Mouse (Mus musculus): ENCODE data around the gene Ddx49. TPM values are rescaled to one million over a fixed set of nuclear protein-coding genes. Genes with fewer than 3 reads are reported as not detected.
A peak's percentile ranks its signal among the peaks of the same experiment; 100 is the strongest.

Gene Ddx49
- polyA plus RNA-seq, 1 experiment from 2014 or later, result 49.7 TPM

DNA sequence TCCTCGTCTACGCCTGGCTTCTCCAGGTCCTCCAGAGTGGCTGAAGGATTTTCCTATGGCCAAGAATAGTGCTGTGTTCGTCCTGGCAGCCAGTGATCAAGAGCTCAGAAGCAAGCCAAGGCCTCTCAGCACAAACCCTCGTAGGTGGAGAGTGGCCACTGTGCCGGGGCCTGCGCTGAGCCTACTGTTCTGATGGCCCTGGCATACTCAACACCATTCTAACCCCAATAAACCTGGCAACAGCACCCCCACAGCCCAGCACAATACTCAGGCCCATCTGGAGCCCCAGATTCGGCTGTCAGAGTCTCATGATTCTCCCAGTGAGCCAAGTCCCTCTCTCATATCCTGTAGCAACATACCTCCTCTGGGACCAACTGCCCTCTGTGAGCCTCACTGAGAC, 38.4 kb upstream of the Ddx49 start:
- 93% methylated on average over 7 of the region's 7 CpGs for WGBS
- Histone ChIP-seq H3K36me3 (ENCODE audit: control insufficient read depth, insufficient read depth, low read length) (peaks cover 53% of the 10 kb centered on the region), H3K4me1 (ENCODE audit: control insufficient read depth, insufficient read depth, low read length) (no peaks in the 10 kb centered on the region), H3K4me3 (ENCODE audit: low read depth, low read length) (no peak overlapping the region), H3K9me3 (ENCODE audit: control insufficient read depth, low read length) (no peaks in the 10 kb centered on the region), H3K9ac (ENCODE audit: low read length) (no peak overlapping the region), H3K4me2 (no peak overlapping the region), H3K27me3 (ENCODE audit: control insufficient read depth, insufficient read depth, low read length) (no peaks in the 10 kb centered on the region), H3K27ac (ENCODE audit: low read depth, low read length) (no peak overlapping the region)
- ATAC-seq (ENCODE audit: low FRiP score) (no peak), DNase-seq (ENCODE audit: low spot score, missing footprints) (no peak)

- Histone ChIP-seq H3K27me3 (ENCODE audit: control insufficient read depth, insufficient read depth, low read length) (no peaks in the 10 kb centered on the region), H3K4me3 (ENCODE audit: low read depth, low read length) (no peak overlapping the region), H3K9me3 (ENCODE audit: control insufficient read depth, low read length) (no peaks in the 10 kb centered on the region), H3K27ac (ENCODE audit: low read depth, low read length) (no peak overlapping the region), H3K36me3 (ENCODE audit: control insufficient read depth, insufficient read depth, low read length) (peaks cover 68% of the 10 kb centered on the region), H3K9ac (ENCODE audit: low read length) (no peak overlapping the region), H3K4me2 (no peak overlapping the region), H3K4me1 (ENCODE audit: control insufficient read depth, insufficient read depth, low read length) (no peaks in the 10 kb centered on the region)
- DNase-seq (ENCODE audit: low spot score, missing footprints) (no peak), ATAC-seq (ENCODE audit: low FRiP score) (no peak)
- 93% methylated on average over 7 of the region's 7 CpGs for WGBS
Observed at GRCm38 (mm10) chr8:70338931-70339330, 36.6 kb upstream of the Ddx49 start.

DNA sequence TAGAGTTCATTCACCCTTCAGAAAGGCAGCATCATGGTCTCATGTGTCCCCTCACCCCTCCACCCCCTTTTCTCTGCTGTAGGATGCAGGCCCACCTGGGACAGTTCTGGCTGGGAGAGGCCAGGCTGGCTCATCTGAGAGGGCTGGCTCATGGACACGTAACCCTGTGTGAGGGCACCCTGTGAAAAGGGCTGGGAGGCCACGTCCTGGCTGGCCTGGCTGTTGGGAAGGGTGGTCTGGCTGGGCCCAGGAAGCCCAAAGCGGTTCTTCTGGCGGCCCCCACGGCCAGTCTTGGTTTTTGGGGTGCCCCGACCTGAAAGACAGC, 30.6 kb upstream of the Ddx49 start:
- 94% methylated on average over 6 of the region's 6 CpGs for WGBS
- H3K4me2 ChIP-seq, result no peak overlapping the region
- H3K4me1 ChIP-seq (ENCODE audit: control insufficient read depth, insufficient read depth, low read length), result peaks cover 27% of the 10 kb centered on the region
- DNase-seq (ENCODE audit: low spot score, missing footprints), result no peak
- H3K9me3 ChIP-seq (ENCODE audit: control insufficient read depth, low read length), result no peaks in the 10 kb centered on the region
- no peak overlapping the region for H3K9ac ChIP-seq (ENCODE audit: low read length)
- peaks cover 53% of the 10 kb centered on the region for H3K36me3 ChIP-seq (ENCODE audit: control insufficient read depth, insufficient read depth, low read length)
- no peak overlapping the region for H3K27ac ChIP-seq (ENCODE audit: low read depth, low read length)
- no peak overlapping the region for H3K4me3 ChIP-seq (ENCODE audit: low read depth, low read length)
- peaks cover 8% of the 10 kb centered on the region for H3K27me3 ChIP-seq (ENCODE audit: control insufficient read depth, insufficient read depth, low read length)
- no peak for ATAC-seq (ENCODE audit: low FRiP score)

DNA sequence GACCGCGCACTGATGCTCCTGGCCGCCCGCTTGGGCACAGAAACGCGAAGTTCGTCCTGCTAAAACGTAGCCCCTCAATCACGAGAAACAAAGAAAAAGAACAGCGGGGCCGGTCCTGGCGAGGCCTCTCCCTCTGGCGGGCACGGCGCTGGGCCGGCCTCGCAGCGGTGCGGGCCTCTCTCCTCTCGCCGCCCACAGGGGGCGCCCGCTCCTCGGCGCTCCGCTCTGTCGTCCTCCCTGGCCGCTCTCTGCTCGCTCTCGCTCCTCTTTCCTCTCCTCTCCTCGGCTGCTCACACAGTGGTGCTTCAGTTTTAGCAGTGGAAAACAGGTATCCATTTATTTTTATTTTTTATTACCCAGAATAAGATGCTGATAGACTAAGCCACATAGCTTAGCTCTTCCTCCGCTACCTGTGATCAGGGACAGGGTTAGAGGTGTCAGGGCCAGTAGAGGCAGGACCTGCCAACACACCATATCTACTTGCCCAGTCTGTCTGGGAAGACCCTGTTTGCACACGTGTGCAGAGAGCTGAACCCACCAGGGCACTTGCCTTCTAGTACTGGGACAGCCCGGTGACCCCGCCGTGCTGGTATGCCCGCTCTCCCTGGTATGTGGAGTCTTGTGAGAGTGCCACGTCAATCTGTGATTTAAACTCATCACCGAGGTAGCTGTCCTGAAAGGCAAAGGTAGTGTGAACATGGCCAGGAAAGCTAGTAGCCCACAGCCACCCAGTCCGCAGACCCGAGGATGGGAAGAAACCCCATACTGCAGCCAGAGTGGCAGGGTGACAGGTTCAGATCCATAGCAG, 30.0 kb upstream of the Ddx49 start:
- no peak overlapping the region for H3K4me3 ChIP-seq (ENCODE audit: low read depth, low read length)
- peaks cover 27% of the 10 kb centered on the region for H3K4me1 ChIP-seq (ENCODE audit: control insufficient read depth, insufficient read depth, low read length)
- H3K27me3 ChIP-seq (ENCODE audit: control insufficient read depth, insufficient read depth, low read length), result peaks cover 8% of the 10 kb centered on the region
- peak; percentile 76 for ATAC-seq (ENCODE audit: low FRiP score)
- 27% methylated on average over 38 of the region's 41 CpGs for WGBS
- peak overlapping the region; percentile 42; the same call in 1 of the 2 replicates for H3K9ac ChIP-seq (ENCODE audit: low read length)
- peaks cover 51% of the 10 kb centered on the region for H3K36me3 ChIP-seq (ENCODE audit: control insufficient read depth, insufficient read depth, low read length)
- H3K9me3 ChIP-seq (ENCODE audit: control insufficient read depth, low read length), result no peaks in the 10 kb centered on the region
- no peak overlapping the region for H3K27ac ChIP-seq (ENCODE audit: low read depth, low read length)
- no peak overlapping the region for H3K4me2 ChIP-seq
- peak; percentile 98 for DNase-seq (ENCODE audit: low spot score, missing footprints)

- Histone ChIP-seq H3K27me3 (ENCODE audit: control insufficient read depth, insufficient read depth, low read length) (peaks cover 8% of the 10 kb centered on the region), H3K4me1 (ENCODE audit: control insufficient read depth, insufficient read depth, low read length) (peaks cover 27% of the 10 kb centered on the region), H3K27ac (ENCODE audit: low read depth, low read length) (no peak overlapping the region), H3K4me2 (no peak overlapping the region), H3K36me3 (ENCODE audit: control insufficient read depth, insufficient read depth, low read length) (peaks cover 45% of the 10 kb centered on the region), H3K4me3 (ENCODE audit: low read depth, low read length) (no peak overlapping the region), H3K9ac (ENCODE audit: low read length) (0 out of 2 replicates have a peak overlapping the region, but pooled peaks have one; percentile 27), H3K9me3 (ENCODE audit: control insufficient read depth, low read length) (no peaks in the 10 kb centered on the region)
- 65% methylated on average over 19 of the region's 19 CpGs for WGBS
- ATAC-seq (ENCODE audit: low FRiP score) (no peak), DNase-seq (ENCODE audit: low spot score, missing footprints) (no peak)
Observed at GRCm38 (mm10) chr8:70331526-70331925, 29.2 kb upstream of the Ddx49 start.

DNA sequence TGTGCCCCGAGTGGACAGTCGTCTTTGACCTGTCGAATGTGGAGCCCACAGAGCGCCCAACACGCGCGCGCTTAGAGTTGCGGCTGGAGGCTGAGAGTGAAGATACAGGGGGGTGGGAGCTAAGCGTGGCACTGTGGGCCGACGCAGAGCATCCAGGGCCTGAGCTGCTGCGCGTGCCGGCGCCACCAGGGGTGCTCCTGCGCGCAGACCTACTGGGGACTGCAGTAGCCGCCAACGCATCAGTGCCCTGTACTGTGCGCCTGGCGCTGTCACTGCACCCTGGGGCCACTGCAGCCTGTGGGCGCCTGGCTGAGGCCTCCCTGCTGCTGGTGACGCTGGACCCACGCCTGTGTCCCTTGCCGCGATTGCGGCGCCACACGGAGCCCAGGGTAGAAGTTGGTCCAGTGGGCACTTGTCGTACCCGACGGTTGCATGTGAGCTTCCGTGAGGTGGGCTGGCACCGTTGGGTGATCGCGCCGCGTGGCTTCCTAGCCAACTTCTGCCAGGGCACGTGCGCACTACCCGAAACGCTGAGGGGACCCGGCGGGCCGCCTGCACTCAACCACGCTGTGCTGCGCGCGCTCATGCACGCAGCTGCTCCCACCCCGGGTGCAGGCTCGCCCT, 28.6 kb upstream of the Ddx49 start:
- peaks cover 27% of the 10 kb centered on the region for H3K4me1 ChIP-seq (ENCODE audit: control insufficient read depth, insufficient read depth, low read length)
- H3K9ac ChIP-seq (ENCODE audit: low read length), result no peak overlapping the region
- peak overlapping the region; percentile 32 for H3K4me2 ChIP-seq
- WGBS, result 23% methylated on average over 53 of the region's 53 CpGs
- H3K27ac ChIP-seq (ENCODE audit: low read depth, low read length), result no peak overlapping the region
- H3K4me3 ChIP-seq (ENCODE audit: low read depth, low read length), result no peak overlapping the region
- H3K27me3 ChIP-seq (ENCODE audit: control insufficient read depth, insufficient read depth, low read length), result peaks cover 8% of the 10 kb centered on the region
- DNase-seq (ENCODE audit: low spot score, missing footprints) (peak; percentile 98), ATAC-seq (ENCODE audit: low FRiP score) (peak; percentile 84)
- peaks cover 42% of the 10 kb centered on the region for H3K36me3 ChIP-seq (ENCODE audit: control insufficient read depth, insufficient read depth, low read length)
- H3K9me3 ChIP-seq (ENCODE audit: control insufficient read depth, low read length), result no peaks in the 10 kb centered on the region

GRCm38 (mm10) chr8:70329835-70330740, 27.8 kb upstream of the Ddx49 start:
- peaks cover 34% of the 10 kb centered on the region for H3K36me3 ChIP-seq (ENCODE audit: control insufficient read depth, insufficient read depth, low read length)
- H3K9ac ChIP-seq (ENCODE audit: low read length), result peak overlapping the region; percentile 44
- DNase-seq (ENCODE audit: low spot score, missing footprints), result peak; percentile 90
- H3K27me3 ChIP-seq (ENCODE audit: control insufficient read depth, insufficient read depth, low read length), result peaks cover 8% of the 10 kb centered on the region
- peak overlapping the region; percentile 32 for H3K4me2 ChIP-seq
- H3K27ac ChIP-seq (ENCODE audit: low read depth, low read length), result no peak overlapping the region
- H3K4me1 ChIP-seq (ENCODE audit: control insufficient read depth, insufficient read depth, low read length), result peaks cover 27% of the 10 kb centered on the region
- peak; percentile 17 for ATAC-seq (ENCODE audit: low FRiP score)
- 2% methylated on average over 45 of the region's 45 CpGs for WGBS
- H3K9me3 ChIP-seq (ENCODE audit: control insufficient read depth, low read length), result no peaks in the 10 kb centered on the region
- H3K4me3 ChIP-seq (ENCODE audit: low read depth, low read length), result no peak overlapping the region

DNA sequence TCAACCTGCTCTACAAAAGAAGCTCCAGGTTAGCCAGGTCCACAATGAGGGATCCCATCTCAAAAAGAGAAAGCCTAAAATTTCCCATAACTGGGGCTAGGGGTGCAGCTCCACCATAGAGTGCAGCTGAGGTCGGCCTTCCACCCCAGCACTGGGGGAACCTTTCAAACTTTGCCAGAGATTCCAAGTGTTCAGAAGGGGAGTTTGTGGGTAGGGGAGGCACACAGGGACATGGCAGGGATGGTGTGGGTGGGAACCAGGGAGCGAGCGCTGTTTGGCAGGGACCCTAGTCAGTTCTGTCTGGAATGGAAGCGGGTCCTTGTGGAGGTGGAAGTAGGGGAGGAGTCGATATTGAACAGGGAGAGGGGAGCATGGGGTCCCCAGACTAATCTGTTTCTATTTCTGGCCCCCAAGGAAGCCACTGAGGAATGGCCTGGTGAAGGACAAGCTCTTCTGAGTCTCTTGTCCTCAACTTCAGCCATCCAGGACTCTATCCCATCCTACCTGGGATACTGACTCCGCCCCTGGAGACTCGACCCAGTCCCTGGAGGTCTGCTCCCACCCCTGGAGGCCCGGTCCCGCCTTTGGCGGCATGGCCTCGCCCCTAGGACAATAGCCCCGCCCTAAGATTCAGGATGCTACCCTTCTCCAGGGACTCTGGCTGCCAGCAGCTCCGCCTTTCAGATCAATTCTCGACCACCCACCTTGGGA, 27.0 kb upstream of the Ddx49 start, which contains the start of gene Gdf1:
Gdf1 (plus strand) TSS at position 694 of the 711 bp plus-strand sequence.
- Histone ChIP-seq H3K27ac (ENCODE audit: low read depth, low read length) (no peak within 1 kb of the TSS), H3K4me1 (ENCODE audit: control insufficient read depth, insufficient read depth, low read length) (peaks cover 27% of the 10 kb centered on the region), H3K9me3 (ENCODE audit: control insufficient read depth, low read length) (no peaks in the 10 kb centered on the region), H3K9ac (ENCODE audit: low read length) (peak within 1 kb of the TSS; percentile 44), H3K4me3 (ENCODE audit: low read depth, low read length) (no peak within 1 kb of the TSS), H3K4me2 (peak within 1 kb of the TSS; percentile 32), H3K36me3 (ENCODE audit: control insufficient read depth, insufficient read depth, low read length) (peaks cover 26% of the 10 kb centered on the region), H3K27me3 (ENCODE audit: control insufficient read depth, insufficient read depth, low read length) (peaks cover 8% of the 10 kb centered on the region)
- DNase-seq (ENCODE audit: low spot score, missing footprints) (no peak), ATAC-seq (ENCODE audit: low FRiP score) (0 out of 2 replicates have a peak, but pooled peaks have one; percentile 23)
- WGBS, result 17% methylated on average over 14 of the region's 14 CpGs
